Mouse (Mus musculus): ENCODE measurements around the gene Hist1h2bm. TPM values are rescaled to one million over a fixed set of nuclear protein-coding genes. Genes with fewer than 3 reads are reported as not detected.
A peak's percentile ranks its signal among the peaks of the same experiment; 100 is the strongest.
"Not testable (repeated sequence)": the region's sequence is repeated elsewhere in the genome, so short reads cannot be mapped to it uniquely, and the experiment has no call there.

Hist1h2bm gene
- total and polyA plus RNA-seq, 3 experiments, result 1.7 to 1,196 TPM; not detected in 1

DNA sequence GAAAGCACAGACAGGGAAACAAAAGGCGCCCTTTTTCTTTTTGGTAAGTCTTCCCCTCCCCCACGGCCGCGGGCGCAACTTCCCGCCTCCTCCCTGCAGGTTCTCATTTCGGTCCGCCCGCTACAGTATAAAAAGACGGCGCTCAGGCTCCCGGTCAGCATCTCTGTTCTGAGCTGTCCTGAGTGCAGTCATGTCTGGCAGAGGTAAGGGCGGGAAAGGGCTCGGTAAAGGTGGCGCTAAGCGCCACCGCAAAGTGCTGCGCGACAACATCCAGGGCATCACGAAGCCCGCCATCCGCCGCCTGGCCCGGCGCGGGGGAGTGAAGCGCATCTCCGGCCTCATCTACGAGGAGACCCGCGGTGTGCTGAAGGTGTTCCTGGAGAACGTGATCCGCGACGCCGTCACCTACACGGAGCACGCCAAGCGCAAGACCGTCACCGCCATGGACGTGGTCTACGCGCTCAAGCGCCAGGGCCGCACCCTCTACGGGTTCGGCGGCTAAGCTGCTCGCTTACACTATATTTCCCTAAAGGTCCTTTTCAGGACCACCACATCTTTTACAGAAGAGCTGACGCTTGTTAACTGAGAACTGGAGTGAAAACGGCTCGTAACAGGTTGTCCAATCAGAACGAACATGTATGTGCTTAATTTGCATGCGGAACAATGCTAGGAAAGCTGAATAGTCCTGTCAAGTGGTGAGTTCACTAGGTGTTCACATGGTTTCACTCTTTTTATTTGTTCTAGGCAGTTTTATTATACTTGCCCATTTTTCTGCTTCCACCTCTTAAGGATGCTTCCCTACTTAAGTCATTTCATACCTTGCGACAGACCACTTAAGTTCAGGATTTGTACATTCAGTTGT lies 13.3 kb downstream of the Hist1h2bm start, which contains the start of gene Hist1h4j:
TSS of gene Hist1h4j (plus strand) at position 159 of the 862 bp plus-strand sequence.
- Histone ChIP-seq H3K27ac (ENCODE audit: control insufficient read depth, low read depth, low read length) (peak within 1 kb of the TSS; percentile 95), H3K9ac (ENCODE audit: control insufficient read depth, low read depth, low read length, poor library complexity, severe bottlenecking) (peak within 1 kb of the TSS; percentile 83), H3K4me3 (ENCODE audit: control insufficient read depth in 1 of 2, insufficient read depth in 1 of 2, low read depth in 2 of 2, low read length in 2 of 2) (peak within 1 kb of the TSS; percentile 17 to 46)
- H3K79me2 ChIP-seq (ENCODE audit: control insufficient read depth, insufficient read depth, low read length, poor library complexity); H3K36me3 ChIP-seq (ENCODE audit: control insufficient read depth in 1 of 2, insufficient read depth in 2 of 2, low read length in 2 of 2); H3K4me1 ChIP-seq (ENCODE audit: control insufficient read depth in 1 of 2, insufficient read depth in 2 of 2, low read length in 2 of 2); H3K9me3 ChIP-seq (replicated peaks; ENCODE audit: insufficient read depth, low read length); H3K27me3 ChIP-seq (ENCODE audit: control insufficient read depth in 1 of 2, insufficient read depth in 2 of 2, low read length in 2 of 2): not testable (repeated sequence)
- TF ChIP-seq POLR2AphosphoS2 (IDR thresholded peaks at IDR 0.05; ENCODE audit: low read length) (peak; percentile 99), TBP (IDR thresholded peaks at IDR 0.05; ENCODE audit: low read depth, low read length) (peak; percentile 98), SIN3A (IDR thresholded peaks at IDR 0.05; ENCODE audit: low read length) (peak; percentile 64), POLR2AphosphoS5 (IDR thresholded peaks at IDR 0.05; ENCODE audit: borderline replicate concordance, low read depth, low read length) (peak; percentile 96; the same call in 1 of the 2 replicates), JUND (IDR thresholded peaks at IDR 0.05; ENCODE audit: low read depth, low read length) (peak; percentile 71; the same call in 1 of the 2 replicates), HCFC1 (IDR thresholded peaks at IDR 0.05; ENCODE audit: low read depth, low read length) (peak; percentile 80), SMC3 (IDR thresholded peaks at IDR 0.05; ENCODE audit: low read depth, low read length) (peak; percentile 47), MYC (IDR thresholded peaks at IDR 0.05; ENCODE audit: low read depth, low read length) (0 out of 2 replicates have a peak, but pooled peaks have one; percentile 6), EP300 (IDR thresholded peaks at IDR 0.05; ENCODE audit: low read depth in 1 of 2, low read length in 2 of 2) (peak in 1 of 2 experiments; percentile 58; a peak in 2 of 4 replicates), UBTF (IDR thresholded peaks at IDR 0.05; ENCODE audit: borderline replicate concordance, insufficient read depth, low read depth, low read length) (peak; percentile 94; the same call in 1 of the 2 replicates), E2F4 (IDR thresholded peaks at IDR 0.05; ENCODE audit: borderline replicate concordance, low read depth, low read length) (peak; percentile 94), ZMIZ1 (IDR thresholded peaks at IDR 0.05; ENCODE audit: low read depth, low read length) (peak; percentile 99), POLR2A (IDR thresholded peaks at IDR 0.05; ENCODE audit: control insufficient read depth in 1 of 2, insufficient read depth in 1 of 2, low read depth in 1 of 2, low read length in 2 of 2, poor library complexity in 1 of 2) (peak; percentile 97 to 99), TCF12 (IDR thresholded peaks at IDR 0.05; ENCODE audit: low read depth, low read length) (peak; percentile 30; the same call in 1 of the 2 replicates), NELFE (IDR thresholded peaks at IDR 0.05; ENCODE audit: low read depth, low read length) (peak; percentile 99), RCOR1 (IDR thresholded peaks at IDR 0.05; ENCODE audit: low read depth, low read length) (0 out of 2 replicates have a peak, but pooled peaks have one; percentile 32)
- peak; percentile 94 for DNase-seq (ENCODE audit: low read depth, low spot score)

DNA sequence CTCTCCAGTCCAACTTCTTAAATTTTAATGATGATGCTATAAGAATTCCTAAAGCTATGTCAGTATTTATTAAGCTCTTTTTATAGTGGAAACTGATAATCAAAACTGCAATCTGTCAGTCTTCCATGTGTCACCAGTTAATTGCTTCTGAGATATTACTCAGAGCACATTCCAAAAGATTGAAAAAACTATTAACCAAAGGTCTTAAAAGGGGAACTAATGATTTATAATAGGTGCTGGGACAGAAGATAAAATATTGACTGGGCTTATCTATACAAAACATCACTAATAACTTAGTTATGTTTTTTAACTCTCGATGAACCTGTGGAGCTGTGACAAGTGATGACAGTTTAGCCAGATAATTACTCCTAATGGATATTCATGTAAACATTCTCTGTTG lies 23.2 kb downstream of the Hist1h2bm start:
- H3K4me3 ChIP-seq (ENCODE audit: control insufficient read depth in 1 of 2, insufficient read depth in 1 of 2, low read depth in 2 of 2, low read length in 2 of 2), result no peak overlapping the region
- TF ChIP-seq TAL1 (IDR thresholded peaks at IDR 0.05; ENCODE audit: low read length) (peak; percentile 62), ETS1 (IDR thresholded peaks at IDR 0.05; ENCODE audit: low read depth, low read length) (no peak), POLR2AphosphoS2 (IDR thresholded peaks at IDR 0.05; ENCODE audit: low read length) (no peak)
- peak; percentile 44 for DNase-seq (ENCODE audit: low read depth, low spot score)
- no peaks in the 10 kb centered on the region for H3K27me3 ChIP-seq (ENCODE audit: control insufficient read depth in 1 of 2, insufficient read depth in 2 of 2, low read length in 2 of 2)
- peaks cover 0 to 26% of the 10 kb centered on the region in 2 experiments; a peak in 2 of 4 replicates for H3K36me3 ChIP-seq (ENCODE audit: control insufficient read depth in 1 of 2, insufficient read depth in 2 of 2, low read length in 2 of 2)
- H3K4me1 ChIP-seq (ENCODE audit: control insufficient read depth in 1 of 2, insufficient read depth in 2 of 2, low read length in 2 of 2), result peaks cover 6 to 17% of the 10 kb centered on the region in 2 experiments; a peak in 3 of 4 replicates
- no peaks in the 10 kb centered on the region; the same call in 1 of the 2 replicates for H3K79me2 ChIP-seq (ENCODE audit: control insufficient read depth, insufficient read depth, low read length, poor library complexity)
- H3K9me3 ChIP-seq (replicated peaks; ENCODE audit: insufficient read depth, low read length), result no peaks in the 10 kb centered on the region
- H3K9ac ChIP-seq (ENCODE audit: control insufficient read depth, low read depth, low read length, poor library complexity, severe bottlenecking), result no peak overlapping the region
- no peak overlapping the region for H3K27ac ChIP-seq (ENCODE audit: control insufficient read depth, low read depth, low read length)

Measured in MEL (cell line).